Mouse (Mus musculus) mature B cell (primary cell): ENCODE data around the gene Dok1.

Source experiments
- in situ Hi-C: fragments of 300-500 bp; cut with MboI; formaldehyde crosslinking; loops from 2 replicates; pipeline ENCODE4 v1.14.3; 2019

The Dok1 gene

GRCm38 (mm10) chr6:83033249-83034185 is at the start of gene Dok1, which contains the start of gene Loxl3:
TSS of gene Dok1 (minus strand) at chr6:83033471.
TSS of gene Loxl3 (plus strand) at chr6:83034173.
- in situ Hi-C loops, result no loop called here

- in situ Hi-C loops, result no loop called here
These were observed 46.9 kb upstream of the Dok1 start for GRCm38 (mm10) chr6:83080210-83080609.

GRCm38 (mm10) chr6:83078324-83078858 is 45.1 kb upstream of the Dok1 start:
- in situ Hi-C loops, result loop anchor here (10.0 kb wide), 1 partner anchor 74 kb away; no protein-coding TSS in a partner anchor

DNA sequence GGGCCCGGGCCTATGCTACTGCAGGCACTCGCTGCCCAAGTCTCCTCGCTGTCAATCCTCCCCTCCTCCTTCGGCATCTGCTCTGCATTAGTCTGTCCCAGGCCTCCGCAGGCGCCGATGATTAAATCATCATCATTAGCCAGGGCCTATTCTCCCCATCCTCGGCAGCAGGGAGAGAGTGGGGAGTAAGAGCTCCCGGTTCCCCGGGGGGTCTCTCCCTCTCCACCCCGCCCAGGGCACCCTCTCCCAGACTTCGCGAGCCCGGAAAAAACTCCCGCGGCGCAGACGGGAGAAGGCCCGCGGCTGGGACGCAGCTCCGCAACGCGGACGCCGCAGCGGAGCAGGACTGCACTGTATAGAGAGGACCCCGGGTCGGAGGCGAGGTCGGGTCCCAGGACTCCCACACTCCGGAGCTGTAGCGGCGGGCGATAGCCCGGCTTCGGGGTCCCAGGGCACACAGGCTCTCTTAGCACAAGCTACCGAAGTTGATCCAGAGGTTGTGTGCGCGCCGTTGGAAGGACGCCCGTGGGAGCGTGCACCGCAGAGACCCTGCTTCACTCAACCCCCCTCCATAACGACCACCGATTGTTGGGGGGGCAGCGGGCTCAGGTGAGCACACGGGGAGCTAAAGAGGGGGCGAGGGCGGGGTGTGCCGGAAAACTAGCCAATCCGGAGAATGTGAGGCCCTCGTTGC is 44.5 kb upstream of the Dok1 start, which contains the start of gene Pcgf1:
Pcgf1 (plus strand) TSS at position 240 of the 694 bp plus-strand sequence.
- in situ Hi-C loops, result loop anchor here (10.0 kb wide), 1 partner anchor 73 kb away; no protein-coding TSS in a partner anchor

GRCm38 (mm10) chr6:83074979-83075378 is 41.7 kb upstream of the Dok1 start:
- in situ Hi-C loops, result loop anchor here (10.0 kb wide), 1 partner anchor 70 kb away; no protein-coding TSS in a partner anchor

DNA sequence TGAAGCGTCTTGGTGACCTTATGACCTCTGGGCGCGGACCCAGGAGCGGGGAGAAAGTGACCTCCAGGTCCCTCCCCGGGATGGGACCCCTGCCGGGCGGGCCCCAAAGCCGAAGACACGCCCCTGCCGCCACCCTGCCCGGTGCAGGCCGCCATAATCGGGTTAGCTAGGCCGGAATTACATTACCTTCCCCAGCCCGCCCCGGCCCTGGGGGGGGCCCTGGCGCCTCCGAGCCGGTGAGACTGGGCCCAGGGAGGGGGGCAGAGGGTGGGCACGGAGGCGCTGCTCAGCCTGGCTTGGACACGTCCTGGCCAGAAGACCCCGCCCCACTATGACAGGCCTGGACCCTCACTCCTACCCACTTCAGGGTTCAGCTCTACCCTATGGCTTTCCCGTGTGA is 37.9 kb upstream of the Dok1 start:
- in situ Hi-C loops, result loop anchor here (10.0 kb wide), 1 partner anchor 66 kb away; no protein-coding TSS in a partner anchor

DNA sequence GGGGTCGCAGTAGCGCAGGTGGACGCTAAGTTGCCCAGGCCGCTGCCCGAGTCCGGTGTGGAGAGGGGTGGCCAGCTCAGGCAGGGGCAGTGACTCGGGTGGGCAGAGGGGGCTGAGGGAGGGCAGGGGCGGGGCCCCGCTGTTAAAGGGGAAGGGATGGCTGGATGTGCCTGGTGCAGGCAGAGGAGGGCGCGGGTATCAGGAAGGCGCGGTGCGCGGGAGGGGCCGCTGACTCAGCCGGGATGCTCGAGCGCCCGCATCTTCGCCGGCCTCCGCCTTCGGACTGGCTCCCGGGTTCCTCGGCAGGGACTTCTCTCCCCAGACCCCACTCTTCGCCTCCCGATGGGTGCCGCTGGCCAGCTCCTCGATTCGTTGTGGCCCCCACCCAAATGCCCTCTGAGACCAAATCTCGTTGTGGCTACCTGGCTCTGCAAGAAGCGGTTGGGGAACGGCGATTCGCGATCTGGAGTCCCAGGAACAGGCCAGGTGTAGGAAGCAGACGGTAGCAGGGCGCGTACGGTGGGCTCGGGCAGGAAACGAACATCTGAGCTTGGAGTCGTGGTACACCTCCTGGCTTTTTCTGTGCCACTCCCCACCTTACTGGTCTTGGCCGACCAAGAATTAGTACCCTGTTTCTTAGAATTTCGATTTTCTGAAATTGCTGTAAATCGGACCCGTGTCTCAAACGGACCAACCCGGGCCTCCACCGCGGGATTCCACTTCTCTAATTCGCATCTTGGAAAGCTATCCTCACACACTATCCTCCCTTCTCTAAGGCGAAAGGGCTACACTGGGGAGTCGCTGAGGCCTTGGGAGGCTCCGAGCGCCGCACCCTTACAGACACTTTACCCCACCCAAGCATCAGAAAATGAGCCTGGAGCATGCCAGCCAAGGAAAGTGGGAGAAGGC is 37.3 kb upstream of the Dok1 start:
- in situ Hi-C loops, result loop anchor here (10.0 kb wide), 1 partner anchor 66 kb away; no protein-coding TSS in a partner anchor

GRCm38 (mm10) chr6:83070247-83070310 is 36.8 kb upstream of the Dok1 start, which contains the start of gene Tlx2:
TSS of gene Tlx2 (minus strand) at chr6:83070293.
- in situ Hi-C loops, result loop anchor here (10.0 kb wide), 1 partner anchor 65 kb away; no protein-coding TSS in a partner anchor

GRCm38 (mm10) chr6:83069488-83070246 is 36.4 kb upstream of the Dok1 start:
- in situ Hi-C loops, result loop anchor here (10.0 kb wide), 1 partner anchor 65 kb away; no protein-coding TSS in a partner anchor

DNA sequence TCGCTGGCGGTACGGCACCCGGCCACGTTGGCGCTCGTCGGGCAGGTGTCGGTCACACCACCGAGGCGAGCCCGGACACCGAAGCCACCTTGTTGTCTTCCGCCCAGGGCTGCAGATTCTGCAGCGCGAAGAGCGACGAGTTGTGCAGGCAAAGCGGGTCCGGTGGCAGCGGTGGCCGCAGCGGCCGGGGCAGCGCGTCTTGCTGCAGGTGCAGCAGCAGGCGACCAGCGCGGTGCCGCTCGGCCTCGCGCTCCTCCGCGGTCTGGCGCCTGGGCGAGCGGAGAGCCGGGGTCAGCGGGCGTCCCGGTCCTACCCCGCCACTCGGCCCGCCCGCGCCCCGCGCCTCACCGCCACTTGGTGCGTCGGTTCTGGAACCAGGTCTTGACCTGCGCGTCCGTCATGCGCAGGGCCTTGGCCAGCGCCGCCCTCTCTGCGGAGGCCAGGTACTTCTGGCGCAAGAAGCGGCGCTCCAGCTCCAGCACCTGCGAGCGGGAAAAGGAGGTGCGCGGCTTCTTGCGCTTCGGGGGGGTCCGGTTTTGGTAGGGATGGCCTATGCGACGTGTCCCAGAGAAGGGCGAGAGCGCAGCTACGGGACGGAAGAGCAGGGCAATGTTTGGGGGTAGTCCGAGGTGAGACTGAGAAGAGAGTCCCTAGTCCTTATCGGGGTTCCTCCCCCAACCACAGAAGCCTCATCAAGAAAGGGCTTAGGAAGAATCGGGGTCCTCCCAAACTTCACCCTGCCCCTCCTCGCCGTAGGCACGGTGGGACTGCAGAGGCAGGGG is 35.6 kb upstream of the Dok1 start:
- in situ Hi-C loops, result no loop called here

DNA sequence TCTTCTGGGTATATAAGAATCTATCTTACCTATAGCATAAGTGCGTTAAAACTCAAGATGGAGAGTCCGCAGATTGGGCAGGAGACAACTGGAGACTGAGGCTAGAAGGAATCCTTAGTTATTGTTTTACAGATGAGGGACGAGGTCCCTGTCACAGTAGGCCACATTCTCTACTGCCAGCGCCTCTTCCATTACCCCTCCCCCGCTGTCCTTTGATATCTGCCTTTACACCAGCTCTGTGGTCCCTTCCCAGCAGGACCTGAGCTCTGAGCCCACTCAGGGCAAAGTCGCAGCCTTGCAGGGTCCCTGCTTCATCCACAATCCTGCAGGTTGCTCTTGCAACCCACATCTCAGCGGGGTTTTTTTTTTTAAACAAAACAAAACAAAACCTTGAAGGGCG is 35.0 kb upstream of the Dok1 start:
- in situ Hi-C loops, result no loop called here

GRCm38 (mm10) chr6:83066441-83066840 is 33.2 kb upstream of the Dok1 start:
- in situ Hi-C loops, result no loop called here

DNA sequence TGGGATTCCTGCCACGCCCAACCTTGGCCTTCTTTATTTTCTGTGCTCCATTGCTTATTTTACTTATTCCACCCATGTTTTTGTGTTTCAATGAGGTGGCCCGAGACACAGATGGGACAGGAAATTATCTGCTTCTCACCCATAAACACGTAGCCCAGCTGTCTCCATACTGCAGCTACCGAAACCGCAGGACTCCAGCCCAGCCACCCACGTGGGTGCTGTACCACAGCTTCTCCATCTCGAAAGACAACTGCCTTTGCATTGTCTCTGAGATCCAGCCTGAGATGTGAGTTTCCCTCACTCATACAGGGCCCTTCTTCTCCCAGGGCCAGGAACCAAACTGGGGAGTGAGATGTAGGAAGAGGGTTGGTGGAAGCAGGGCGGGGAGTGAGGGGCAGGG is 32.7 kb upstream of the Dok1 start:
- in situ Hi-C loops, result no loop called here

DNA sequence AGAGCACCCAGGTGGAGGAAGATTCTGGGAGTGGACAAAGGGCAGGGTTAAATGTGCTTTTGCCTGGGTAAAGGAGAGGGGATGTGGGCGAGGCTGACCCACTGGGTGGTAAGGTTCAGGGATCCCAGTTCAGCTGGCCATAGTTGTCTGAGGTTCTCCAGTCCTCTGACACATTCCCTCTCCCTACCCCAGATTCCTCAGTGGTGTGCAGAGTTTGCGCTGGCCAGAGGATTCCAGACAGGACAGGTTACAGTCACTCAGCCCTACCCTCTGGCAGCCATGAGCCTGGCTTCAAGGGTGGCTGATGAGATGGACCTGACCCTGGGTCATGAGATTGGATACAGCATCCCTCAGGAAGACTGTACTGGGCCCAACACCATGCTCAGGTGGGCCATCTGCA is 25.5 kb upstream of the Dok1 start:
- in situ Hi-C loops, result no loop called here

DNA sequence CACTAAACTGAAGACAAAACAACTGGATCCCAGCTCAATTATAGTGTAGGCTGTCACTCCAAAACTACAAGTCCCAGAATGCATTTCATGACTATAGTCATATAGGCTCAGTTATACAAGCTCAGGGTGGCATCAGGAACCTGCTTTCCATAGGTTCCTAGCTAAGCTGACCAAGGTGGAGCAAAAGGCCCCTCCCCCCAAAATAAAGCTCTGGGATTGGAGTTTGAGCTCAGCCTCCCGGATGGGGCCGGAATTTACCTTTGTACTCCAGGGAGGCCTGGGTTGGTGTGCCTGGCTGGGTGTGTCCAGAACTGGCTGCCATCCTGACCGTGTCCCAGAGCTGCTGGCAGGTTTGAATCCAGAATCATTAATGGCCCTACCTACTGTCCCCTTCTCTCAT is 24.5 kb upstream of the Dok1 start, which contains the start of gene Dqx1:
Dqx1 (plus strand) TSS at position 55 of the 400 bp plus-strand sequence.
- in situ Hi-C loops, result no loop called here

GRCm38 (mm10) chr6:83054871-83055431 is 21.7 kb upstream of the Dok1 start, which contains the start of gene Htra2:
TSS of gene Htra2 (minus strand) at chr6:83055273.
- in situ Hi-C loops, result no loop called here

DNA sequence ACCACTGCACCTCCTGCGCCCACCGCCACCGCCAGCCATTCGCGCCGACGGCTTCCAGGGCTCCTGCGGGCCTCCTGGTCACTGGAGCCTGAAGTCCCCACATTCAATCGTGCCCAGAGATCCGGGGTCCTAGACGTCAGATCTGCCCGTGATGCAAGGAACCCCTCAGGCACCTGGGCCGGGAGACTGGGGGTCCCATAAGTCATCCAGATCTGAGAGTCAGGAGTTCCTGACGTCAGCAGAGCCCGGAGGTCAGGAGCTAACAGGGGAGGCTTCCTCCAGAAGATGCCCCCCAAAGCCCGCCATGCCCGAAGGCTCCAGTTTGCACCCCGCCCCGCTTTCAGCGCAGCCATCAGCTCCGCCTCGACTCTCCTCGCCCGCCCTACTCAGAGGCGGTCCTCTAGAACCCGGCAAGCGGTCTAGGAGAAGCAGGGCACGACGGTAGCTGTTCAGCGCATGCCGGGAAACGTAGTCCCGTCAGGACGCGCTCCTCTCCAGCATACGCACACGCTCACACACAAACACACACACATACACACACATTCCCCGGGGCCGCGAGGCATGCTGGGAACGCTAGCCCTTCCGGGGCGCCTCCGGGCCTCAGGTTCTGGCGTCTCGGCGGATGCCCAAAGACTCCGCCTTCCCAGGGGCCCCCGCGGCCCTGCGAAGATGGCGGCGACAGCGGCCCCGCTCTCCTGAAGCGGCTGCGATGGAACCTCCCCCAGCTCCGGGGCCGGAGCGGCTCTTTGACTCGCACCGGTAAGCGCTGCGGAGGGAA is 21.0 kb upstream of the Dok1 start, which contains the start of gene Aup1:
Aup1 (plus strand) TSS at position 448 of the 778 bp plus-strand sequence.
- in situ Hi-C loops, result no loop called here

GRCm38 (mm10) chr6:83053136-83053960 is 20.1 kb upstream of the Dok1 start:
- in situ Hi-C loops, result no loop called here
